Mouse (Mus musculus) ES-Bruce4 (cell line): ENCODE results near the gene Rtn3.

Experiments used
- CTCF ChIP-seq: IDR thresholded peaks from one replicate; pipeline ENCODE4 v1.8.1; 2011; ENCODE audit warnings: low read depth, low read length
- EP300 ChIP-seq: IDR thresholded peaks from 2 replicates; pipeline ENCODE4 v1.6.1; 2011; ENCODE audit warnings: low read depth, low read length; ENCODE audit not compliant: insufficient read depth
- POLR2A ChIP-seq: IDR thresholded peaks from one replicate; pipeline ENCODE4 v1.8.1; 2011; ENCODE audit warnings: low read length; ENCODE audit not compliant: insufficient read depth

GRCm38 (mm10) chr19:7523781-7524180, 40.7 kb upstream of the Rtn3 start:
- TF ChIP-seq CTCF: no peak
- TF ChIP-seq POLR2A: no peak
- TF ChIP-seq EP300: no peak
